Mouse (Mus musculus) heart, embryonic 11.5 days (tissue): ENCODE data around the gene Selenon. TPM values are rescaled to one million over a fixed set of nuclear protein-coding genes. Genes with fewer than 3 reads are reported as not detected.

Experiments
- ATAC-seq: fragments of 200-750 bp; cut with Nextera tagmentation; replicated peaks from 2 replicates; pipeline ENCODE4 v1.8.0; 2017; ENCODE audit warnings: moderate library complexity; ENCODE audit not compliant: insufficient number of reproducible peaks, low FRiP score, low TSS enrichment
- H3K27ac ChIP-seq: fragments of 300-500 bp; sonication (generic); 2 replicates; pipeline ENCODE4 v1.5.1; 2014; ENCODE audit warnings: mild to moderate bottlenecking, low read depth, low read length
- H3K27me3 ChIP-seq: fragments of 300-500 bp; sonication (generic); 2 replicates; pipeline ENCODE4 v1.6.1; 2014; ENCODE audit warnings: mild to moderate bottlenecking, low read length, mixed read lengths; ENCODE audit not compliant: control insufficient read depth, insufficient read depth
- H3K36me3 ChIP-seq: fragments of 300-500 bp; sonication (generic); 2 replicates; pipeline ENCODE4 v1.6.1; 2014; ENCODE audit warnings: mild to moderate bottlenecking, low read length, moderate library complexity, mixed read lengths; ENCODE audit not compliant: control insufficient read depth, insufficient read depth
- H3K4me1 ChIP-seq: fragments of 300-500 bp; sonication (generic); 2 replicates; pipeline ENCODE4 v1.6.1; 2014; ENCODE audit warnings: low read length; ENCODE audit not compliant: control insufficient read depth, insufficient read depth
- H3K4me2 ChIP-seq: fragments of 300-500 bp; sonication (generic); 2 replicates; pipeline ENCODE4 v1.6.1; 2014; ENCODE audit warnings: mild to moderate bottlenecking, moderate library complexity
- H3K4me3 ChIP-seq: fragments of 300-500 bp; sonication (generic); 2 replicates; pipeline ENCODE4 v1.5.1; 2014; ENCODE audit warnings: low read depth, low read length
- H3K9ac ChIP-seq: fragments of 300-500 bp; sonication (generic); 2 replicates; pipeline ENCODE4 v1.6.1; 2014; ENCODE audit warnings: mild to moderate bottlenecking, low read depth, low read length, moderate library complexity
- H3K9me3 ChIP-seq: fragments of 300-500 bp; sonication (generic); replicated peaks from 2 replicates; pipeline ENCODE4 v1.6.1; 2016; ENCODE audit warnings: low read length; ENCODE audit not compliant: control insufficient read depth
- WGBS: fragments of 180-500 bp; shearing (Covaris S2); extraction: QIAGEN DNeasy Blood & Tissue Kit; methylation state at CpG from one replicate; pipeline ENCODE4 v1.1.7; 2014; ENCODE audit not compliant: insufficient replicate concordance; 5-methylcytosine and 5-hydroxymethylcytosine counted together
- polyA plus RNA-seq: library from polyadenylated mRNA; unstranded; fragments of >200 nt; fragmentation: Nextera tagmentation; extraction: Ambion mirVana; gene quantifications from 2 replicates; pipeline ENCODE4 v1.2.1, GENCODE M21; 2014

The Selenon gene
- polyA plus RNA-seq, 1 experiment from 2014 or later, result 22.4 TPM

GRCm38 (mm10) chr4:134581365-134581764 is 29.4 kb upstream of the Selenon start:
- Histone ChIP-seq H3K4me1 (peaks cover 31% of the 10 kb centered on the region), H3K4me3 (no peak overlapping the region), H3K9ac (no peak overlapping the region), H3K27ac (no peak overlapping the region), H3K9me3 (no peaks in the 10 kb centered on the region), H3K4me2 (no peak overlapping the region), H3K27me3 (no peaks in the 10 kb centered on the region; the same call in 1 of the 2 replicates), H3K36me3 (no peaks in the 10 kb centered on the region)
- ATAC-seq, result no peak
- 59% methylated on average over 8 of the region's 8 CpGs for WGBS

- Histone ChIP-seq H3K9ac (peak overlapping the region; percentile 61; the same call in 1 of the 2 replicates), H3K4me3 (no peak overlapping the region), H3K4me2 (no peak overlapping the region), H3K27ac (no peak overlapping the region), H3K27me3 (no peaks in the 10 kb centered on the region; the same call in 1 of the 2 replicates), H3K4me1 (peaks cover 31% of the 10 kb centered on the region), H3K9me3 (no peaks in the 10 kb centered on the region), H3K36me3 (no peaks in the 10 kb centered on the region)
- 74% methylated on average over 15 of the region's 15 CpGs for WGBS
- no peak for ATAC-seq
These were observed 28.6 kb upstream of the Selenon start for GRCm38 (mm10) chr4:134580351-134581148.

GRCm38 (mm10) chr4:134579620-134580019 is 27.7 kb upstream of the Selenon start:
- Histone ChIP-seq H3K9me3 (no peaks in the 10 kb centered on the region), H3K9ac (peak overlapping the region; percentile 61; the same call in 1 of the 2 replicates), H3K4me1 (peaks cover 31% of the 10 kb centered on the region), H3K27ac (peak overlapping the region; percentile 74), H3K4me3 (no peak overlapping the region), H3K36me3 (no peaks in the 10 kb centered on the region), H3K27me3 (no peaks in the 10 kb centered on the region; the same call in 1 of the 2 replicates), H3K4me2 (peak overlapping the region; percentile 58)
- no peak for ATAC-seq
- 17% methylated on average over 5 of the region's 5 CpGs for WGBS

DNA sequence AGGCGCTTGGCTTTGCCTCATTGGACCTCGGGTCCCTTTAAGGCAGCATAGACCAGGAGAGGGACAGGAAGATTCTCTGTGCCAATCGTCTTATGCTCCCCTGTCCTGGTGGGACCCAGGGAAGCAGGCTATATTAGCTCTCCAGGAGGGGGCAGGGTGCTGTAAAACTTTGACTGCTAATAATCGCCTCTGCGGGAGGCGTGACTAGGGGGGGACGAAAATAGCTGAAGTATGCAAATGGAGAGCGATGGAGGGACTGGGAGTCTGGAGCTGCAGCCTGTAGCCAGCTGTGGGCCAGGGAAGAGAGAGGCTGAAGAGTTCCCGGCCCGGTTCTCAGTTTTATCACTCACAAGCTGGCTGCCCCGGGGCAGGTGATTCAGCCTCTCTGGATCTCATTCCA is 27.2 kb upstream of the Selenon start:
- Histone ChIP-seq H3K9ac (peak overlapping the region; percentile 61; the same call in 1 of the 2 replicates), H3K9me3 (no peaks in the 10 kb centered on the region), H3K27me3 (no peaks in the 10 kb centered on the region; the same call in 1 of the 2 replicates), H3K4me1 (peaks cover 31% of the 10 kb centered on the region), H3K27ac (peak overlapping the region; percentile 74), H3K36me3 (peaks cover 3% of the 10 kb centered on the region; the same call in 1 of the 2 replicates), H3K4me3 (no peak overlapping the region), H3K4me2 (peak overlapping the region; percentile 58)
- 2% methylated on average over 11 of the region's 11 CpGs for WGBS
- peak; percentile 32; the same call in 1 of the 2 replicates for ATAC-seq

DNA sequence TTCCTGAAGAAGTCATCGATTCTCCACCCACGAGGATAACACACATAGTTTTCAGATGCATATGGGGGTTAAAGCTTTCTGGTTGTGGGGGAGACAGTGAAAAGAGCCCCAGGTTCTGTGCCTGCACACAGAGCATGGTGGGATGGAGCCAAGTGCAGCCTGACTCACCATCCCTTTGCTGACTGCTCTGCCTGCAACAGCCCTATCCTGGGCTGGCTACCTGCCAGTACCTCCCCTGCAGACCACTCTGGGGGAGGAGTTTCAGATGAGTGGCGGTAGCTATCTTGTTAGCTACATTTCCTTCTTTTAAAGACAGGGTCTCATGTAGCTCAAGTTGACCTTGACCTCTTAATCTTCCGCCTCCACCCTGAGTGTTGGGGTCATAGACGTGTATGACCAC is 26.4 kb upstream of the Selenon start:
- H3K27me3 ChIP-seq, result no peaks in the 10 kb centered on the region; the same call in 1 of the 2 replicates
- ATAC-seq, result peak; percentile 55
- no peak overlapping the region for H3K9ac ChIP-seq
- peaks cover 4% of the 10 kb centered on the region; the same call in 1 of the 2 replicates for H3K36me3 ChIP-seq
- H3K27ac ChIP-seq, result peak overlapping the region; percentile 74
- H3K4me3 ChIP-seq, result no peak overlapping the region
- H3K9me3 ChIP-seq, result no peaks in the 10 kb centered on the region
- WGBS, result 43% methylated on average over 5 of the region's 5 CpGs
- peaks cover 31% of the 10 kb centered on the region for H3K4me1 ChIP-seq
- peak overlapping the region; percentile 58 for H3K4me2 ChIP-seq

DNA sequence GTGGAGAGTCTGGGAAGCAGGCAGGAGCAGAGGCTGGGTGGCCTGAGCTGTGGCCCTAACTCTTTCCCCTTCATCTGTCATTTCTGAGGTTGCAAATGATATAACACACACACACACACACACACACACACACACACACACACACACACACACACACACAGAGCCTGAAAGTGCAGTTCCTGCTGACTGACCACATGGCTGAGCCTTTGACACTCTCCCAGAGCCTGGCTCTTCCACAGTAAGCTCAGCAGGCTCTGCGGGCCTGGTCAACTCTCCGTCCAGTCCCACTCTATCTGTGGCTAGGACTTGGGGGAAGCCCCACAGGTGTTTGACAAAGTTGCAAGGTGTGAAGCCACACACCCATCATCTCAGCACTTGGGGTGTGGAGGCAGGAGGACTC is 25.3 kb upstream of the Selenon start:
- 74% methylated on average over 2 of the region's 2 CpGs for WGBS
- Histone ChIP-seq H3K4me3 (no peak overlapping the region), H3K4me1 (peaks cover 31% of the 10 kb centered on the region), H3K9ac (no peak overlapping the region), H3K36me3 (peaks cover 4% of the 10 kb centered on the region; the same call in 1 of the 2 replicates), H3K4me2 (no peak overlapping the region), H3K9me3 (no peaks in the 10 kb centered on the region), H3K27ac (no peak overlapping the region), H3K27me3 (no peaks in the 10 kb centered on the region; the same call in 1 of the 2 replicates)
- ATAC-seq, result no peak

DNA sequence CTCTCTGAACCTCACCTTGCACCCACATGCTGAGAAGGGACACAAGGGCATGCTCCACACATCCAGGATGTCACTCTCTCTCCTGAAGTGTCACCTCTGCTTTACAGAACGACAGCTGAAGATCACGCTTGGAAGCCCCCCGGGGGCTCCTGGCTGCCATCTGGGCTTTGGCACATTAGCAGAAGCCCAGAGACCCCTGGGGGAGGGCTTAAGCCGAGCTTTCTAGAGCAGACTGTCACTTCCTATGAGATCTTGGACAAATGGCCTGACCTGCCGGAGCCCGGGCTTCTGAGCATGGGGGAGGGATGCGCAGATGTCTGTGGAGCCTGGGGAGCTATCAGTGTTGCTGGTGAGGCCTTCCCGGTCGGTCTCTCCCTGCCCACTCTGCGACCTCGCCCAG is 23.5 kb upstream of the Selenon start:
- H3K4me3 ChIP-seq, result no peak overlapping the region
- no peak for ATAC-seq
- 41% methylated on average over 11 of the region's 11 CpGs for WGBS

GRCm38 (mm10) chr4:134572449-134573300 is 20.7 kb upstream of the Selenon start:
- H3K36me3 ChIP-seq, result peaks cover 7% of the 10 kb centered on the region; the same call in 1 of the 2 replicates
- H3K9ac ChIP-seq, result no peak overlapping the region
- no peak for ATAC-seq
- no peak overlapping the region for H3K4me3 ChIP-seq
- 81% methylated on average over 24 of the region's 24 CpGs for WGBS
- H3K4me1 ChIP-seq, result no peaks in the 10 kb centered on the region
- H3K9me3 ChIP-seq, result no peaks in the 10 kb centered on the region
- H3K27ac ChIP-seq, result no peak overlapping the region
- no peak overlapping the region for H3K4me2 ChIP-seq
- no peaks in the 10 kb centered on the region for H3K27me3 ChIP-seq

More for the DNA sequence above, 23.5 kb upstream of the Selenon start:
- Histone ChIP-seq H3K9ac (no peak overlapping the region), H3K4me1 (peaks cover 26% of the 10 kb centered on the region), H3K27me3 (no peaks in the 10 kb centered on the region; the same call in 1 of the 2 replicates), H3K4me2 (no peak overlapping the region), H3K27ac (no peak overlapping the region), H3K9me3 (no peaks in the 10 kb centered on the region), H3K36me3 (peaks cover 4% of the 10 kb centered on the region; the same call in 1 of the 2 replicates)
